Mouse (Mus musculus) liver, embryonic 14.5 days (tissue): ENCODE results near the gene Gas2l2. TPM values are rescaled to one million over a fixed set of nuclear protein-coding genes. Genes with fewer than 3 reads are reported as not detected.

Source experiments
- ATAC-seq: fragments of 200-750 bp; cut with Nextera tagmentation; 2 replicates; pipeline ENCODE4 v1.8.0; 2017; ENCODE audit warnings: moderate number of reproducible peaks, mild to moderate bottlenecking, moderate library complexity; ENCODE audit not compliant: insufficient read depth
- DNase-seq, 3 experiments: peaks; one replicate each; pipeline ENCODE4 v3.0.0-alpha.2; 2012 to 2013; ENCODE audit warnings: low read depth in 3 of 3, low spot score in 3 of 3
- H3K27ac ChIP-seq: fragments of 300-500 bp; sonication (generic); 2 replicates; pipeline ENCODE4 v1.5.1; 2014; ENCODE audit warnings: moderate library complexity, mild to moderate bottlenecking, control low read depth, inconsistent platforms
- H3K27me3 ChIP-seq: fragments of 300-500 bp; sonication (generic); 2 replicates; pipeline ENCODE4 v1.6.1; 2014; ENCODE audit warnings: mild to moderate bottlenecking, low read length, moderate library complexity; ENCODE audit not compliant: control insufficient read depth, insufficient read depth
- H3K36me3 ChIP-seq: fragments of 300-500 bp; sonication (generic); replicated peaks from 2 replicates; pipeline ENCODE4 v1.6.1; 2014; ENCODE audit warnings: low read depth; ENCODE audit not compliant: control insufficient read depth, insufficient read depth
- H3K4me1 ChIP-seq, 2 experiments: fragments of 200-500 bp in 1 of 2; fragments of 300-500 bp in 1 of 2; sonication (generic) in 1 of 2; replicated peaks; 2 replicates each; pipeline ENCODE4 v1.6.1; 2012 to 2014; ENCODE audit warnings: antibody characterized with exemption in 1 of 2, inconsistent platforms in 1 of 2, low read length in 1 of 2; ENCODE audit not compliant: control insufficient read depth in 2 of 2, insufficient read depth in 2 of 2
- H3K4me2 ChIP-seq: fragments of 300-500 bp; sonication (generic); 2 replicates; pipeline ENCODE4 v1.6.1; 2014; ENCODE audit warnings: low read depth, mild to moderate bottlenecking, control low read depth, moderate library complexity
- H3K4me3 ChIP-seq, 2 experiments: fragments of 200-500 bp in 1 of 2; fragments of 300-500 bp in 1 of 2; sonication (generic) in 1 of 2; 2 replicates each; pipeline ENCODE4 v1.5.1; 2012 to 2014; ENCODE audit warnings: low read depth in 2 of 2, low read length in 2 of 2, mild to moderate bottlenecking in 2 of 2, control low read depth in 1 of 2, inconsistent platforms in 1 of 2, moderate library complexity in 1 of 2; ENCODE audit not compliant: insufficient read depth in 1 of 2
- H3K9ac ChIP-seq: fragments of 300-500 bp; sonication (generic); replicated peaks from 2 replicates; pipeline ENCODE4 v1.6.1; 2014; ENCODE audit warnings: mild to moderate bottlenecking, control low read depth, moderate library complexity
- H3K9me3 ChIP-seq: fragments of 300-500 bp; sonication (generic); 2 replicates; pipeline ENCODE4 v1.6.1; 2016; ENCODE audit warnings: low read length, mixed read lengths; ENCODE audit not compliant: control insufficient read depth
- CTCF ChIP-seq: IDR thresholded peaks from 2 replicates; pipeline ENCODE4 v1.5.1; 2016; ENCODE audit warnings: antibody characterized with exemption, low read depth, control low read depth
- EP300 ChIP-seq: IDR thresholded peaks from 2 replicates; pipeline ENCODE4 v1.6.1; 2016; ENCODE audit warnings: antibody characterized with exemption, low read depth
- WGBS: fragments of 180-500 bp; shearing (Covaris S2); extraction: QIAGEN DNeasy Blood & Tissue Kit; methylation state at CpG from one replicate; pipeline ENCODE4 v1.1.7; 2014; ENCODE audit not compliant: insufficient replicate concordance; 5-methylcytosine and 5-hydroxymethylcytosine counted together
- polyA plus RNA-seq, 2 experiments: library from polyadenylated mRNA; depleted of rRNA in 1 of 2; stranded (reverse) in 1 of 2; unstranded in 1 of 2; fragments of >200 nt; fragmentation: Nextera tagmentation in 1 of 2; extraction: Ambion mirVana in 1 of 2; gene quantifications; 2 replicates each; pipeline versions ENCODE4 v1.2.1 to v1.2.3; 2012 to 2014

The Gas2l2 gene
- polyA plus RNA-seq, 2 experiments, result not detected

GRCm38 (mm10) chr11:83457912-83458601 lies 28.8 kb upstream of the Gas2l2 start:
- TF ChIP-seq CTCF (no peak), EP300 (no peak)
- DNase-seq (no peak), ATAC-seq (no peak)
- H3K36me3 ChIP-seq, result no peaks in the 10 kb centered on the region
- H3K4me2 ChIP-seq, result no peak overlapping the region
- H3K27ac ChIP-seq, result no peak overlapping the region
- no peak overlapping the region for H3K4me3 ChIP-seq
- peaks cover 17% of the 10 kb centered on the region for H3K27me3 ChIP-seq
- peaks cover 4 to 20% of the 10 kb centered on the region in 2 experiments; a peak in 3 of 4 replicates for H3K4me1 ChIP-seq
- WGBS, result 64% methylated on average over 9 of the region's 9 CpGs
- no peak overlapping the region for H3K9ac ChIP-seq
- no peaks in the 10 kb centered on the region for H3K9me3 ChIP-seq

- no peak overlapping the region for H3K4me3 ChIP-seq
- H3K27ac ChIP-seq, result no peak overlapping the region
- H3K36me3 ChIP-seq, result no peaks in the 10 kb centered on the region
- no peak overlapping the region for H3K9ac ChIP-seq
- H3K4me2 ChIP-seq, result no peak overlapping the region
- peaks cover 9% of the 10 kb centered on the region for H3K27me3 ChIP-seq
- peaks cover 4 to 20% of the 10 kb centered on the region in 2 experiments; a peak in 3 of 4 replicates for H3K4me1 ChIP-seq
- 35% methylated on average over 7 of the region's 7 CpGs for WGBS
- DNase-seq (no peak), ATAC-seq (no peak)
- TF ChIP-seq EP300 (no peak), CTCF (no peak)
- H3K9me3 ChIP-seq, result no peaks in the 10 kb centered on the region
Observed at GRCm38 (mm10) chr11:83457257-83457656, 28.0 kb upstream of the Gas2l2 start.

GRCm38 (mm10) chr11:83455608-83456007 lies 26.4 kb upstream of the Gas2l2 start:
- WGBS, result 34% methylated on average over 3 of the region's 3 CpGs
- H3K9ac ChIP-seq, result no peak overlapping the region; the same call in 1 of the 2 replicates
- no peaks in the 10 kb centered on the region for H3K36me3 ChIP-seq
- no peak overlapping the region for H3K27ac ChIP-seq
- H3K9me3 ChIP-seq, result no peaks in the 10 kb centered on the region
- peaks cover 4 to 20% of the 10 kb centered on the region in 2 experiments; a peak in 3 of 4 replicates for H3K4me1 ChIP-seq
- TF ChIP-seq EP300, result no peak
- TF ChIP-seq CTCF, result no peak
- no peak overlapping the region for H3K4me2 ChIP-seq
- no peaks in the 10 kb centered on the region for H3K27me3 ChIP-seq
- H3K4me3 ChIP-seq, result no peak overlapping the region
- no peak for DNase-seq
- no peak for ATAC-seq

- Histone ChIP-seq H3K4me2 (no peak overlapping the region; the same call in 1 of the 2 replicates), H3K27me3 (no peaks in the 10 kb centered on the region), H3K27ac (no peak overlapping the region), H3K9ac (no peak overlapping the region; the same call in 1 of the 2 replicates), H3K36me3 (no peaks in the 10 kb centered on the region), H3K4me1 (peaks cover 4 to 20% of the 10 kb centered on the region in 2 experiments; a peak in 3 of 4 replicates), H3K4me3 (no peak overlapping the region), H3K9me3 (no peaks in the 10 kb centered on the region)
- no peak for TF ChIP-seq EP300
- no peak for TF ChIP-seq CTCF
- ATAC-seq, result no peak
- no peak for DNase-seq
- WGBS, result 3% methylated on average over 4 of the region's 4 CpGs
Observed at GRCm38 (mm10) chr11:83454548-83454947, 25.3 kb upstream of the Gas2l2 start.

GRCm38 (mm10) chr11:83451281-83451680 lies 22.0 kb upstream of the Gas2l2 start:
- Histone ChIP-seq H3K4me3 (no peak overlapping the region), H3K9me3 (no peaks in the 10 kb centered on the region), H3K4me2 (no peak overlapping the region), H3K4me1 (peaks cover 4 to 22% of the 10 kb centered on the region in 2 experiments; a peak in 3 of 4 replicates), H3K27ac (no peak overlapping the region), H3K36me3 (no peaks in the 10 kb centered on the region), H3K9ac (no peak overlapping the region), H3K27me3 (no peaks in the 10 kb centered on the region; the same call in none of the 2 replicates)
- DNase-seq, result no peak
- WGBS, result 65% methylated on average over 10 of the region's 10 CpGs
- ATAC-seq, result no peak
- TF ChIP-seq CTCF, result no peak
- no peak for TF ChIP-seq EP300
